Mouse (Mus musculus) intestine, embryonic 14.5 days (tissue): Measurements from ENCODE around the gene Abi3bp. TPM values are rescaled to one million over a fixed set of nuclear protein-coding genes. Genes with fewer than 3 reads are reported as not detected.

ENCODE experiments used
- ATAC-seq: fragments of 200-750 bp; cut with Nextera tagmentation; replicated peaks from 2 replicates; pipeline ENCODE4 v1.8.0; 2017; ENCODE audit warnings: low read depth, moderate number of reproducible peaks, moderate TSS enrichment, moderate library complexity; ENCODE audit not compliant: low FRiP score, low TSS enrichment
- DNase-seq: peaks from one replicate; pipeline ENCODE4 v3.0.0-alpha.2; 2018; ENCODE audit warnings: low spot score
- H3K27ac ChIP-seq: fragments of 300-500 bp; sonication (generic); 2 replicates; pipeline ENCODE4 v1.5.1; 2014; ENCODE audit warnings: low read depth, mild to moderate bottlenecking, control low read depth
- H3K27me3 ChIP-seq: fragments of 300-500 bp; sonication (generic); replicated peaks from 2 replicates; pipeline ENCODE4 v1.6.1; 2014; ENCODE audit warnings: low read length, control low read depth; ENCODE audit not compliant: control insufficient read depth, insufficient read depth
- H3K36me3 ChIP-seq: fragments of 300-500 bp; sonication (generic); 2 replicates; pipeline ENCODE4 v1.6.1; 2014; ENCODE audit warnings: low read length, control low read depth; ENCODE audit not compliant: control insufficient read depth, insufficient read depth
- H3K4me1 ChIP-seq: fragments of 300-500 bp; sonication (generic); replicated peaks from 2 replicates; pipeline ENCODE4 v1.6.1; 2014; ENCODE audit warnings: low read length, control low read depth, mixed read lengths; ENCODE audit not compliant: control insufficient read depth, insufficient read depth
- H3K4me2 ChIP-seq: fragments of 300-500 bp; sonication (generic); 2 replicates; pipeline ENCODE4 v1.6.1; 2014; ENCODE audit warnings: low read length
- H3K4me3 ChIP-seq: fragments of 300-500 bp; sonication (generic); 2 replicates; pipeline ENCODE4 v1.5.1; 2014; ENCODE audit warnings: low read depth, low read length, control low read depth, mixed read lengths
- H3K9ac ChIP-seq: fragments of 300-500 bp; sonication (generic); 2 replicates; pipeline ENCODE4 v1.6.1; 2014; ENCODE audit warnings: mild to moderate bottlenecking, low read length
- H3K9me3 ChIP-seq: fragments of 300-500 bp; sonication (generic); 2 replicates; pipeline ENCODE4 v1.6.1; 2016; ENCODE audit warnings: low read length, control low read depth; ENCODE audit not compliant: control insufficient read depth
- WGBS: fragments of 180-500 bp; shearing (Covaris S2); extraction: QIAGEN DNeasy Blood & Tissue Kit; methylation state at CpG from one replicate; pipeline ENCODE4 v1.1.7; 2014; 5-methylcytosine and 5-hydroxymethylcytosine counted together
- polyA plus RNA-seq: library from polyadenylated mRNA; unstranded; fragments of >200 nt; fragmentation: Nextera tagmentation; extraction: Ambion mirVana; gene quantifications from 2 replicates; pipeline ENCODE4 v1.2.1, GENCODE M21; 2014

Gene Abi3bp
- polyA plus RNA-seq, 1 experiment from 2014 or later: 12.9 TPM

GRCm38 (mm10) chr16:56500441-56500840 lies 22.8 kb downstream of the Abi3bp start:
- no peak overlapping the region for H3K9ac ChIP-seq
- 56% methylated on average over 3 of the region's 3 CpGs for WGBS
- H3K4me3 ChIP-seq: no peak overlapping the region
- 0 out of 2 replicates have a peak, but pooled peaks cover 3% of the 10 kb centered on the region for H3K4me1 ChIP-seq
- no peak overlapping the region for H3K27ac ChIP-seq
- H3K4me2 ChIP-seq: no peak overlapping the region
- H3K9me3 ChIP-seq: no peaks in the 10 kb centered on the region
- ATAC-seq (no peak), DNase-seq (no peak)
- H3K27me3 ChIP-seq: no peaks in the 10 kb centered on the region
- H3K36me3 ChIP-seq: no peaks in the 10 kb centered on the region

GRCm38 (mm10) chr16:56501101-56501500 lies 23.4 kb downstream of the Abi3bp start:
- no peak overlapping the region for H3K9ac ChIP-seq
- no peak overlapping the region for H3K4me2 ChIP-seq
- H3K4me1 ChIP-seq: 0 out of 2 replicates have a peak, but pooled peaks cover 3% of the 10 kb centered on the region
- DNase-seq: no peak
- no peak overlapping the region for H3K27ac ChIP-seq
- H3K36me3 ChIP-seq: no peaks in the 10 kb centered on the region
- H3K4me3 ChIP-seq: no peak overlapping the region
- no peak for ATAC-seq
- WGBS: 59% methylated on average over 6 of the region's 6 CpGs
- H3K27me3 ChIP-seq: no peaks in the 10 kb centered on the region
- H3K9me3 ChIP-seq: no peaks in the 10 kb centered on the region

GRCm38 (mm10) chr16:56501513-56501912 lies 23.8 kb downstream of the Abi3bp start:
- ATAC-seq (0 out of 2 replicates have a peak, but pooled peaks have one; percentile 32), DNase-seq (no peak)
- Histone ChIP-seq H3K36me3 (no peaks in the 10 kb centered on the region), H3K9me3 (no peaks in the 10 kb centered on the region), H3K9ac (no peak overlapping the region), H3K4me2 (no peak overlapping the region), H3K4me3 (no peak overlapping the region), H3K27me3 (no peaks in the 10 kb centered on the region), H3K27ac (no peak overlapping the region), H3K4me1 (0 out of 2 replicates have a peak, but pooled peaks cover 3% of the 10 kb centered on the region)
- 11% methylated on average over 2 of the region's 2 CpGs for WGBS

DNA sequence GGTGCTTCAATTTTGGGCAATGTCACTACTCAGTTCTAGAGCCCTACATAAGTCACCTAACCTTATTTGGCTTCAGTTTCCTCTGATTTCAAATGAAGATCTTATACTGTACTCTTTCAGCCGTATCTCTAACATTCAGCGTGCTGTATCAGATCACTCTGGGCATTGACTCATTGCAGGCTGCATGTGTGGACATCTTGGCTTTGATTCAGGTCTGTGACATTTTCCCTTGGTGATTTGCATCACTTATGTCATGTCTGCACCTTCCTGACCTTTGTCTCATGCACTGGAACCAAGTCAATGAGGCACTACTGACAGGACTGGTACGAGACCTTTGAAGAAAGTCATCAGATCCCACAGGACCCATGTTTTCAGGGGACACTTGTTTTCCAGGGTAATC lies 24.5 kb downstream of the Abi3bp start:
- no peak for ATAC-seq
- 0 out of 2 replicates have a peak, but pooled peaks cover 3% of the 10 kb centered on the region for H3K4me1 ChIP-seq

GRCm38 (mm10) chr16:56503941-56504340 lies 26.3 kb downstream of the Abi3bp start:
- Histone ChIP-seq H3K36me3 (no peaks in the 10 kb centered on the region), H3K9me3 (no peaks in the 10 kb centered on the region), H3K4me3 (no peak overlapping the region), H3K4me1 (0 out of 2 replicates have a peak, but pooled peaks cover 3% of the 10 kb centered on the region), H3K4me2 (no peak overlapping the region), H3K27ac (no peak overlapping the region), H3K27me3 (no peaks in the 10 kb centered on the region), H3K9ac (no peak overlapping the region)
- no peak for DNase-seq
- WGBS: 72% methylated on average over 2 of the region's 2 CpGs
- no peak for ATAC-seq

More for the DNA sequence above, 24.5 kb downstream of the Abi3bp start:
- H3K9ac ChIP-seq: no peak overlapping the region
- no peaks in the 10 kb centered on the region for H3K36me3 ChIP-seq
- H3K4me3 ChIP-seq: no peak overlapping the region
- H3K9me3 ChIP-seq: no peaks in the 10 kb centered on the region
- no peak overlapping the region for H3K4me2 ChIP-seq
- no peak for DNase-seq
- 88% methylated on average over 3 of the region's 3 CpGs for whole genome bisulfite sequencing
- no peak overlapping the region for H3K27ac ChIP-seq
- H3K27me3 ChIP-seq: no peaks in the 10 kb centered on the region

GRCm38 (mm10) chr16:56518024-56518423 lies 40.3 kb downstream of the Abi3bp start:
- H3K9me3 ChIP-seq: no peaks in the 10 kb centered on the region
- H3K4me2 ChIP-seq: no peak overlapping the region
- ATAC-seq: no peak
- no peak overlapping the region for H3K9ac ChIP-seq
- H3K27me3 ChIP-seq: no peaks in the 10 kb centered on the region
- no peaks in the 10 kb centered on the region for H3K36me3 ChIP-seq
- H3K27ac ChIP-seq: no peak overlapping the region
- H3K4me3 ChIP-seq: no peak overlapping the region
- 60% methylated on average over 9 of the region's 9 CpGs for WGBS
- no peaks in the 10 kb centered on the region for H3K4me1 ChIP-seq
- no peak for DNase-seq

DNA sequence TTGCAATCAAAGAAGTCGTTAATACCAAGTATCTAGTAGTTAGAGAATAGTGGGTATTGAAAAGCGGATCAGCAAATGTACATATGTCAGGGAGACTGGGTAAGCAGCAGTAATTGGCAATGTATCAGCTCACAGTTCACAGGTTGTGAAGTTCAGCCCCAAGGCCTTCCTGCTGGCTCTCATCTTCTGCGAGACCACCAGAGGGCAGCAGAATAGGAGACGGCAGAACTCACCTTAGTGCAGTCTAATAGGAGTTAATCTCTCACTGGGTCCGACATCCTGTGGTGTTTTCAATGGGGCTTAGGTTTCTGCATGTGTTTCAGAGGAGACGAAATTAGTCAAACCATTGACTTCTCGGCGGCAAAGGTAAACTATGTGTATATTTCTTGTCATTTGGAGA lies 46.7 kb downstream of the Abi3bp start:
- H3K36me3 ChIP-seq: no peaks in the 10 kb centered on the region

DNA sequence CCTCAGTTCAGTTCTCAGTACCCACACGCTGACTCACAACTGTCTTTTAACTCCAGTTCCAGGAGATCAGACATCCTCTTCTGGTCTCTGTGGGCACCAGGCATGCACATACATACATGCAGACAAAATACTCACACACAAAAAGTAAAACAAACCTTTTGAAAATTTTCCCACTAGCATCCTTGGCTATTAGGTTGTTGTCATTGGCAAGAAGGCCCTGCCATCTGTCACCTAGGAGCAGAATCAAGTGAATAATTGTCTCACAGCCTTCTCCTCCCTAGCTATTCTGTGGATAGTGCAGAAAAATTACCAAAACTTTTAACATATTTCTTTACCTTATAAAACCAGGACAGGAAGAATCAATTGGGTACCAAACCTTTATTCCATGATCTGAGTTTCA lies 48.8 kb downstream of the Abi3bp start:
- DNase-seq (no peak), ATAC-seq (no peak)
- no peaks in the 10 kb centered on the region for H3K36me3 ChIP-seq
- no peak overlapping the region for H3K4me2 ChIP-seq
- H3K27ac ChIP-seq: no peak overlapping the region
- no peak overlapping the region for H3K4me3 ChIP-seq
- no peaks in the 10 kb centered on the region for H3K4me1 ChIP-seq
- WGBS: 91% methylated on average over 1 of the region's 1 CpGs
- H3K27me3 ChIP-seq: no peaks in the 10 kb centered on the region
- H3K9ac ChIP-seq: no peak overlapping the region
- H3K9me3 ChIP-seq: no peaks in the 10 kb centered on the region

More for the DNA sequence above, 46.7 kb downstream of the Abi3bp start:
- Histone ChIP-seq H3K27me3 (no peaks in the 10 kb centered on the region), H3K27ac (no peak overlapping the region), H3K4me2 (no peak overlapping the region), H3K9me3 (no peaks in the 10 kb centered on the region), H3K9ac (no peak overlapping the region), H3K4me1 (no peaks in the 10 kb centered on the region), H3K4me3 (no peak overlapping the region)
- ATAC-seq: no peak
- 43% methylated on average over 8 of the region's 8 CpGs for WGBS
- DNase-seq: no peak

DNA sequence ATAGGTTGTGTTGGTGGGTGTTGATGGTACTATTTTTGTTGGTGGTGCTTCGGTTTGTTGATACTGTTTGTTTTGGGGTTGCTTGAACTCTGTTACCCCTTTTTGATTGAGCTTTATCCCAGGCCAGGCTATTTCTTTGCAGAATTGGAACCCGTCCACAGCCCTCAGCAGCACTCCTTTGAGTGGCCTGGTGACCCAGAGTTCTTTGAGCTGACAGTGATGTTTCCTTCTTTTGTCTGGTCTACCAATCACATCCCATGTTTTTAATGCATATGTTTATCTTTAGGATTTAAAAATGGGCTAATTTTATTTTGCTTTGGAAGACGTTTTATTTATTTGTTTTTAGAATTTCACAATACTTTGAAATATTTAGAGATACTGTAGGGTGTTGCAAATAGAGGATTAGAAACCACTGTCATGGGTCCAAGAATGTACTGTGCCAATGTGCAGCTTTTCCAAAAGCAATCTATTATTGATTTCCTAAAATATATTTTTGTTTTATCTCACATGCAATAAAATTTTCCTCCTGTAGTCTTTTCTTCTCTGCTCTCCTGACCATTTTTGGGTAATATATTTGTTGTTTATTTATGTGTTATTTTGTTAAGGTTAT lies 50.5 kb downstream of the Abi3bp start:
- 83% methylated on average over 3 of the region's 3 CpGs for WGBS
- no peak for ATAC-seq
- Histone ChIP-seq H3K27me3 (no peaks in the 10 kb centered on the region), H3K4me1 (no peaks in the 10 kb centered on the region), H3K4me3 (no peak overlapping the region), H3K9ac (no peak overlapping the region), H3K9me3 (no peaks in the 10 kb centered on the region), H3K36me3 (no peaks in the 10 kb centered on the region), H3K27ac (no peak overlapping the region), H3K4me2 (no peak overlapping the region)
- DNase-seq: no peak
